Mouse (Mus musculus): ENCODE data around the gene Trio.

GRCm38 (mm10) chr15:27688041-27688651 lies 337.5 kb downstream of the Trio start:
- TF ChIP-seq POLR2A (IDR thresholded peaks at IDR 0.05; ENCODE audit: borderline replicate concordance, insufficient read depth, low read length) (no peak), CTCF (IDR thresholded peaks at IDR 0.05; ENCODE audit: borderline replicate concordance, insufficient read depth, low read depth, low read length) (no peak)
